ENCODE assay signal across 14 mouse cellular contexts in the genomic region with DNA sequence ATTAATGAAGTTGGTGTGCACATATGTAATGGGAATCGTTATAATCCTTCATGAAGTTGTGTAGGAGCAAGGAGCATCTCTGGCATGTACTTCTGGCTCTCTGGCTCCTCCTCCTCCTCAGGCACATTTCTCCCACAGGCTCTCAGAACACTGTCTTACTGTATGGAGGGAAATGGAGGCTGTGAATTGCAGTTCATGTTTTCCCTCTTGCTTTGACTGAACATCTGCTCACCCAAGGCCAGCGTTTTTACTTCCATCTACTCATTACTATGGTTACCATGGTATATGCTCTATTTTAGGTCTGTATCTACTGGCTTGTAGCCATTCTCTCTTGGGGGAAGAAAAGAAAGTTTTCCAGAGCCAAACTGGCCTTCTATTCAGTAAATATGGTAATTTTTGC.
DNase-seq lines count a peak whose midpoint lies in the region; ATAC-seq lines count a peak whose summit lies in the region.
"Had no signal": no experiment of that assay in that cellular context is flagged by ENCODE, and none has a peak within 500 bp of the region (broad histone marks: within the 10 kb centered on the region; RNA-seq: fewer than 3 reads in every experiment).

No protein-coding gene starts in this region.

- H3K27me3 ChIP-seq in hindbrain, embryonic 13.5 days, result no peaks in the 10 kb centered on the region
- H3K27me3 ChIP-seq in midbrain, embryonic 14.5 days (ENCODE audit: control insufficient read depth, insufficient read depth, low read length), result no peaks in the 10 kb centered on the region
- H3K27me3 ChIP-seq: CH12.LX; liver, embryonic 13.5 days; Patski had no signal

- H3K9me3 ChIP-seq in hindbrain, embryonic 13.5 days, result no peaks in the 10 kb centered on the region
- no peaks in the 10 kb centered on the region for H3K9me3 ChIP-seq in midbrain, embryonic 14.5 days (ENCODE audit: control insufficient read depth, low read length)
- H3K9me3 ChIP-seq: liver, embryonic 13.5 days had no signal

- H3K4me1 ChIP-seq in hindbrain, embryonic 13.5 days (replicated peaks), result no peaks in the 10 kb centered on the region
- no peaks in the 10 kb centered on the region for H3K4me1 ChIP-seq in midbrain, embryonic 14.5 days (ENCODE audit: control insufficient read depth, insufficient read depth, low read length)
- H3K4me1 ChIP-seq: liver, embryonic 13.5 days had no signal

- H3K4me2 ChIP-seq in hindbrain, embryonic 13.5 days, result no peak overlapping the region
- H3K4me2 ChIP-seq in midbrain, embryonic 14.5 days (ENCODE audit: low read length), result no peak overlapping the region
- H3K4me2 ChIP-seq: liver, embryonic 13.5 days had no signal

- DNase-seq in right cerebral cortex, postnatal 10 days (ENCODE audit: low spot score in 2 of 2), result peak; percentile 20 to 44
- DNase-seq in right cerebral cortex, postnatal 14 days, result no peak
- DNase-seq in midbrain, embryonic 14.5 days, result peak; percentile 8
- DNase-seq in heart, postnatal 36 days, result no peak
- no peak for DNase-seq in thymus, postnatal 0 days (ENCODE audit: low spot score)
- no peak for DNase-seq in layer of hippocampus, adult 11-12 months (ENCODE audit: low spot score)
- DNase-seq: adrenal gland, postnatal 10 days; layer of hippocampus, adult 9-11 months; liver, embryonic 13.5 days; lung, postnatal 36 days had no signal

- H3K27ac ChIP-seq in hindbrain, embryonic 13.5 days, result no peak overlapping the region
- H3K27ac ChIP-seq in midbrain, embryonic 14.5 days (replicated peaks; ENCODE audit: low read depth, low read length), result no peak overlapping the region
- H3K27ac ChIP-seq: liver, embryonic 13.5 days had no signal

- 58% methylated on average over 2 of the region's 2 CpGs for WGBS in hindbrain, embryonic 13.5 days
- WGBS in midbrain, embryonic 14.5 days, result 72% methylated on average over 2 of the region's 2 CpGs

- no peak overlapping the region for H3K9ac ChIP-seq in hindbrain, embryonic 13.5 days
- no peak overlapping the region for H3K9ac ChIP-seq in midbrain, embryonic 14.5 days (replicated peaks; ENCODE audit: low read length)
- H3K9ac ChIP-seq: liver, embryonic 13.5 days had no signal

- H3K36me3 ChIP-seq in hindbrain, embryonic 13.5 days, result no peaks in the 10 kb centered on the region
- H3K36me3 ChIP-seq in midbrain, embryonic 14.5 days (ENCODE audit: control insufficient read depth, insufficient read depth, low read length), result no peaks in the 10 kb centered on the region
- H3K36me3 ChIP-seq: liver, embryonic 13.5 days had no signal

- ATAC-seq in hindbrain, embryonic 13.5 days (ENCODE audit: low FRiP score), result peak; percentile 72
- no peak for ATAC-seq in midbrain, embryonic 14.5 days (ENCODE audit: low FRiP score, low TSS enrichment)
- ATAC-seq: Patski had no signal

- no peak overlapping the region for H3K4me3 ChIP-seq in hindbrain, embryonic 13.5 days
- H3K4me3 ChIP-seq in midbrain, embryonic 14.5 days (replicated peaks; ENCODE audit: low read depth, low read length), result no peak overlapping the region
- H3K4me3 ChIP-seq: liver, embryonic 13.5 days; myocyte had no signal

- intact Hi-C loops in heart, postnatal 36 days (cut with DNase I), result no loop called here

Comparison
In these comparisons a context has a peak if more than half of its experiments do, and no peak if none do; other contexts are left out.
1. DNase-seq: peak in right cerebral cortex, postnatal 10 days (2 of 2) and midbrain, embryonic 14.5 days (single experiment); none in right cerebral cortex, postnatal 14 days (single experiment), heart, postnatal 36 days (0 of 2), thymus, postnatal 0 days (single experiment) and layer of hippocampus, adult 11-12 months (single experiment).